Mouse (Mus musculus) testis, adult 2 months (tissue): Measurements from ENCODE around the gene Tubgcp6. TPM values are rescaled to one million over a fixed set of nuclear protein-coding genes. Genes with fewer than 3 reads are reported as not detected.
A peak's percentile ranks its signal among the peaks of the same experiment; 100 is the strongest.

Source experiments
- H3K27ac ChIP-seq: fragments of 200-500 bp; 2 replicates; pipeline ENCODE4 v1.5.1; 2012; ENCODE audit warnings: low read depth, low read length; ENCODE audit not compliant: control insufficient read depth, insufficient read depth
- H3K27me3 ChIP-seq: fragments of 200-500 bp; 2 replicates; pipeline ENCODE4 v1.6.1; 2012; ENCODE audit warnings: mild to moderate bottlenecking, low read length, moderate library complexity; ENCODE audit not compliant: control insufficient read depth, insufficient read depth
- H3K36me3 ChIP-seq: fragments of 200-500 bp; 2 replicates; pipeline ENCODE4 v1.6.1; 2012; ENCODE audit warnings: mild to moderate bottlenecking, low read length; ENCODE audit not compliant: control insufficient read depth, insufficient read depth
- H3K4me1 ChIP-seq: fragments of 200-500 bp; 2 replicates; pipeline ENCODE4 v1.6.1; 2012; ENCODE audit warnings: low read length; ENCODE audit not compliant: control insufficient read depth, insufficient read depth
- H3K4me3 ChIP-seq: fragments of 200-500 bp; 2 replicates; pipeline ENCODE4 v1.5.1; 2012; ENCODE audit warnings: low read depth, mild to moderate bottlenecking, low read length, moderate library complexity, mixed read lengths; ENCODE audit not compliant: control insufficient read depth
- CTCF ChIP-seq: fragments of 200-500 bp; IDR thresholded peaks from 2 replicates; pipeline ENCODE4 v1.5.1; 2012; ENCODE audit warnings: low read depth, mild to moderate bottlenecking, inconsistent platforms, low read length, moderate library complexity; ENCODE audit not compliant: control insufficient read depth, insufficient read depth, insufficient replicate concordance
- POLR2A ChIP-seq: fragments of 200-500 bp; IDR thresholded peaks from 2 replicates; pipeline ENCODE4 v1.6.1; 2012; ENCODE audit warnings: low read depth, mild to moderate bottlenecking, inconsistent platforms, low read length, moderate library complexity; ENCODE audit not compliant: control insufficient read depth
- polyA plus RNA-seq: library from polyadenylated mRNA; depleted of rRNA; stranded (reverse); fragments of >200 nt; gene quantifications from 2 replicates; pipeline ENCODE4 v1.2.3, GENCODE M21; 2012

Gene Tubgcp6
- polyA plus RNA-seq, 1 experiment: 9.9 TPM

- Histone ChIP-seq H3K27me3 (no peaks in the 10 kb centered on the region), H3K36me3 (no peaks in the 10 kb centered on the region), H3K4me1 (peaks cover 30% of the 10 kb centered on the region), H3K27ac (no peak overlapping the region), H3K4me3 (no peak overlapping the region)
- no peak for TF ChIP-seq CTCF
- no peak for TF ChIP-seq POLR2A
Observed at GRCm38 (mm10) chr15:89070606-89071005, 52.3 kb downstream of the Tubgcp6 start.

GRCm38 (mm10) chr15:89069336-89069840 lies 53.5 kb downstream of the Tubgcp6 start:
- Histone ChIP-seq H3K27me3 (no peaks in the 10 kb centered on the region), H3K27ac (no peak overlapping the region), H3K4me1 (peaks cover 22% of the 10 kb centered on the region), H3K36me3 (no peaks in the 10 kb centered on the region), H3K4me3 (no peak overlapping the region)
- TF ChIP-seq POLR2A (no peak), CTCF (no peak)

GRCm38 (mm10) chr15:89068226-89068625 lies 54.7 kb downstream of the Tubgcp6 start:
- H3K4me3 ChIP-seq: peak overlapping the region; percentile 64
- TF ChIP-seq CTCF (no peak), POLR2A (no peak)
- H3K36me3 ChIP-seq: no peaks in the 10 kb centered on the region
- no peak overlapping the region for H3K27ac ChIP-seq
- H3K27me3 ChIP-seq: no peaks in the 10 kb centered on the region
- peaks cover 22% of the 10 kb centered on the region for H3K4me1 ChIP-seq

- no peaks in the 10 kb centered on the region for H3K27me3 ChIP-seq
- peaks cover 22% of the 10 kb centered on the region for H3K4me1 ChIP-seq
- no peak for TF ChIP-seq POLR2A
- TF ChIP-seq CTCF: no peak
- H3K27ac ChIP-seq: no peak overlapping the region
- peak overlapping the region; percentile 64 for H3K4me3 ChIP-seq
- no peaks in the 10 kb centered on the region for H3K36me3 ChIP-seq
Observed at GRCm38 (mm10) chr15:89067609-89068008, 55.3 kb downstream of the Tubgcp6 start.

- peaks cover 14% of the 10 kb centered on the region for H3K4me1 ChIP-seq
- H3K27me3 ChIP-seq: no peaks in the 10 kb centered on the region
- H3K4me3 ChIP-seq: no peak overlapping the region
- TF ChIP-seq CTCF: no peak
- TF ChIP-seq POLR2A: no peak
- H3K36me3 ChIP-seq: no peaks in the 10 kb centered on the region
- H3K27ac ChIP-seq: no peak overlapping the region
Observed at GRCm38 (mm10) chr15:89064891-89065290, 58.0 kb downstream of the Tubgcp6 start.

GRCm38 (mm10) chr15:89063536-89063935 lies 59.4 kb downstream of the Tubgcp6 start:
- Histone ChIP-seq H3K36me3 (no peaks in the 10 kb centered on the region), H3K4me1 (peaks cover 11% of the 10 kb centered on the region), H3K27me3 (no peaks in the 10 kb centered on the region), H3K27ac (no peak overlapping the region), H3K4me3 (no peak overlapping the region)
- TF ChIP-seq CTCF: no peak
- TF ChIP-seq POLR2A: no peak

GRCm38 (mm10) chr15:89063001-89063400 lies 59.9 kb downstream of the Tubgcp6 start:
- no peak overlapping the region for H3K27ac ChIP-seq

GRCm38 (mm10) chr15:89062518-89062910 lies 60.4 kb downstream of the Tubgcp6 start:
- no peak overlapping the region for H3K27ac ChIP-seq
- peaks cover 6% of the 10 kb centered on the region for H3K4me1 ChIP-seq
- no peaks in the 10 kb centered on the region for H3K36me3 ChIP-seq
- TF ChIP-seq CTCF: no peak
- no peak for TF ChIP-seq POLR2A
- no peak overlapping the region for H3K4me3 ChIP-seq
- H3K27me3 ChIP-seq: no peaks in the 10 kb centered on the region

More at GRCm38 (mm10) chr15:89063001-89063400, 59.9 kb downstream of the Tubgcp6 start:
- Histone ChIP-seq H3K27me3 (no peaks in the 10 kb centered on the region), H3K4me1 (peaks cover 10% of the 10 kb centered on the region), H3K36me3 (no peaks in the 10 kb centered on the region), H3K4me3 (no peak overlapping the region)
- TF ChIP-seq CTCF (no peak), POLR2A (no peak)
